Mouse (Mus musculus): Measurements from ENCODE around the gene Vpreb1.
A peak's percentile ranks its signal among the peaks of the same experiment; 100 is the strongest.

Gene Vpreb1

GRCm38 (mm10) chr16:16855541-16855940 lies 15.1 kb downstream of the Vpreb1 start:
- no peak for DNase-seq (ENCODE audit: low spot score)

DNA sequence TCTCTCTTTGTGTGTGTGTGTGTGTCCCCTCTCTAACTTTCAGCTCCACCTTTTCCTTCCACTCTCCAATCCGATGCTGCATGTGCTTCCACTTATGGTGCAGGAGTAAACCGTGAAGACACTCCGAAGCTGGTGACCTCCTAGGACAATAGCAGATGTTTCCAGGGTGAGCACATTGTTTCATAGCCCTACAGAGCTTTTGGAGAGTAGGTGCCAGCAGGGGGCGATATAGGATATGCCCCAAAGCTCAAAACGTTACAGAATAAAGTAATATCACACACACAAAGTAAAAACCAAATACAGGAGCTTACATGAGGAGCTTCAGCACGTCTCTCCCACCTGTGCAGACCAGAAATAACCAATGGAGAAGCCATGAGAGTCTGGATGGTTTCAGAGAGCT lies 15.8 kb downstream of the Vpreb1 start:
- DNase-seq (ENCODE audit: low spot score), result peak; percentile 66

- no peak for DNase-seq (ENCODE audit: low spot score)
Measured at GRCm38 (mm10) chr16:16852411-16852810, 18.2 kb downstream of the Vpreb1 start.

- DNase-seq (ENCODE audit: low spot score), result no peak
Measured at GRCm38 (mm10) chr16:16849196-16849595, 21.4 kb downstream of the Vpreb1 start.

DNA sequence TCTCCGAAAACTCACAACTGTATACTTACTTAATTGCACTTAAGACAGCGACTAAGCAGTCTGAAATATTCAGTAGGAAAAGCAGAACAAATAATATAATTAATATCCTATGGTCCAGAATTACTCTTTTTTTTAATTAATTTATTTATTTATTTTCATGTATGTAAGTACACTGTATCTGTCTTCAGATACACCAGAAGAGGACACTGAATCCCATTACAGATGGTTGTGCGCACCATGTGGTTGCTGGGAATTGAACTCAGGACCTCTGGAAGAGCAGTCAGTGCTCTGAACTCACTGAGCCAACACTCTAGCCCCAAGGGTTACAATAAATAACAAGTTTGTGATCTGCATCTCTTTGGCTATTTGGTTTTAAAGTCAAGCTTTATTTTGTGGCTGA lies 41.0 kb downstream of the Vpreb1 start:
- no peak for DNase-seq (ENCODE audit: low spot score)

DNA sequence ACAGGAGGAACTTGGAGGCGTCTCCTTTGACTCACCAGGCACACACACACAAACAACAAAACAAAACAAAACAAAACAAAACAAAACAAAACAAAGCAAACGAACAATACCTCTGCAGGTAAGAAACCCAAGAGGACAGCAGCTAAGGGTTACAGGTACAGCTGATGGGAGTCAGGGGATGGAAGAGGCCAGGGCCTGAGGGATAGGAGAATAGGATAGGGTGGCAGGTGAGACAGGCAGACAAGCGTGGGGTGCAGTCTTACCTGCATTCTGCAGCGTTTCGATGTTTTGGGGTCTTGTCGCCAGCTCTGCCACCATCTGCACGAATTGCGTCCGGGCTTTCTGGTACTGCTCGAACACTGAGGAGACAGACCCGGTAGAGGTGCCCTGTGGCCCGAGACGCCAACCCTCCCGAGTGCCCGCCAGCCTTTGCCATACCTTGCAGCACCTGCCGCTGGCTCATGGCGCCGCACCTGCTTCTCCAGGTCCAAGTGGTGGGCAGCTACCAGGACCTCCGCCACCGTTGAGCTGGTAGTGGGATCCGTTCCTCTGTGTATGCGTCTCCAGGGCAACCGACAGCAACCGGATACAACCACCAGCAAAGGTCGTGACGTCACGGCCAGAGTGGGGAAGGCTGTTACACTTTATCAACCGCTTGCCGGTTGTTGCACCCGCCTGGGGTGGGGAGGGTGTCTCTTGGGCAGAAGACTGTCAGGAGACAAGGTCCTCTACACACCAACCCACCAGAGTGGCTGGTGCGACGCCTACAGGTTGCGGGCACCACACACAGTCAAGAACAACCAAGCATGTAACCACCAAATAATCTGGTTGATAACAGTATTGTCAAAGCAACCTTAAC lies 41.7 kb downstream of the Vpreb1 start, which contains the start of gene Spag6l:
Gene Spag6l, minus strand, starts transcription at position 700 of the 859 bp plus-strand sequence.
- peak; percentile 63 for DNase-seq (ENCODE audit: low spot score)

- no peak for DNase-seq (ENCODE audit: low spot score)
Measured at GRCm38 (mm10) chr16:16826223-16826622, 44.4 kb downstream of the Vpreb1 start.

- DNase-seq (ENCODE audit: low spot score), result no peak
Measured at GRCm38 (mm10) chr16:16825476-16825875, 45.2 kb downstream of the Vpreb1 start.
